9 mouse cellular contexts compared by ENCODE assay signal in genomic region chr5:139379771-139380384, GRCm38 (mm10). TPM values are rescaled to one million over a fixed set of nuclear protein-coding genes. Genes with fewer than 3 reads are reported as not detected.
DNase-seq lines count a peak whose midpoint lies in the region; ATAC-seq and TF ChIP-seq lines count a peak whose summit lies in the region.
"Had no signal": no experiment of that assay in that cellular context is flagged by ENCODE, and none has a peak within 500 bp of the region (broad histone marks: within the 10 kb centered on the region; RNA-seq: fewer than 3 reads in every experiment).

No protein-coding gene starts in this region.

- no peak for DNase-seq in heart, postnatal 4 days
- no peak for DNase-seq in MEL (ENCODE audit: low read depth, low spot score)
- no peak for DNase-seq in hindbrain, embryonic 10.5 days (ENCODE audit: low spot score)
- DNase-seq in frontal cortex, postnatal 25 days (ENCODE audit: low spot score in 2 of 2): no peak
- DNase-seq in layer of hippocampus, adult 11-12 months (ENCODE audit: low spot score): no peak
- no peak for DNase-seq in layer of hippocampus, adult 8-10 months (ENCODE audit: low spot score in 2 of 2)

- no peaks in the 10 kb centered on the region for H3K27me3 ChIP-seq in heart, embryonic 11.5 days (ENCODE audit: control insufficient read depth, insufficient read depth, low read length)
- H3K27me3 ChIP-seq in MEL (ENCODE audit: control insufficient read depth in 1 of 2, insufficient read depth in 2 of 2, low read length in 2 of 2): no peaks in the 10 kb centered on the region
- 0 out of 2 replicates have a peak, but pooled peaks cover 3% of the 10 kb centered on the region for H3K27me3 ChIP-seq in hindbrain, embryonic 10.5 days (ENCODE audit: insufficient read depth, poor library complexity, severe bottlenecking)
- H3K27me3 ChIP-seq in megakaryocyte, embryonic 14.5 days (replicated peaks): no peaks in the 10 kb centered on the region

- H3K27ac ChIP-seq in heart, embryonic 11.5 days (ENCODE audit: low read depth, low read length): peak overlapping the region; percentile 85
- H3K27ac ChIP-seq in MEL (ENCODE audit: control insufficient read depth, low read depth, low read length): peak overlapping the region; percentile 50
- H3K27ac ChIP-seq in hindbrain, embryonic 10.5 days: peak overlapping the region; percentile 87

- 0 out of 2 replicates have a peak, but pooled peaks have one; percentile 0 for ATAC-seq in heart, embryonic 11.5 days (replicated peaks; ENCODE audit: insufficient number of reproducible peaks, low FRiP score, low TSS enrichment)

- no peak for TF ChIP-seq POLR2A in MEL (IDR thresholded peaks at IDR 0.05; ENCODE audit: control insufficient read depth in 1 of 2, insufficient read depth in 1 of 2, low read depth in 1 of 2, low read length in 2 of 2, poor library complexity in 1 of 2)

- TF ChIP-seq RAD21 in MEL (IDR thresholded peaks at IDR 0.05; ENCODE audit: low read depth, low read length): no peak

- peaks cover 74% of the 10 kb centered on the region for H3K4me1 ChIP-seq in heart, embryonic 11.5 days (ENCODE audit: control insufficient read depth, insufficient read depth, low read length)
- peaks cover 18 to 36% of the 10 kb centered on the region in 2 experiments for H3K4me1 ChIP-seq in MEL (ENCODE audit: control insufficient read depth in 1 of 2, insufficient read depth in 2 of 2, low read length in 2 of 2)
- peaks cover 69% of the 10 kb centered on the region for H3K4me1 ChIP-seq in hindbrain, embryonic 10.5 days (replicated peaks)
- peaks cover 88% of the 10 kb centered on the region for H3K4me1 ChIP-seq in megakaryocyte, embryonic 14.5 days

- peak overlapping the region; percentile 58 for H3K9ac ChIP-seq in heart, embryonic 11.5 days (ENCODE audit: low read depth, low read length)
- peak overlapping the region; percentile 67 for H3K9ac ChIP-seq in MEL (ENCODE audit: control insufficient read depth, low read depth, low read length, poor library complexity, severe bottlenecking)

- TF ChIP-seq CTCF in MEL (IDR thresholded peaks at IDR 0.05 in 2 of 3, conservative IDR thresholded peaks at IDR 0.05 in 1 of 3; ENCODE audit: control insufficient read depth in 1 of 3, insufficient read depth in 1 of 3, low read depth in 2 of 3, low read length in 3 of 3, poor library complexity in 1 of 3, severe bottlenecking in 1 of 3): no peak

- H3K4me3 ChIP-seq in heart, embryonic 11.5 days (ENCODE audit: low read depth, low read length): peak overlapping the region; percentile 77
- peak overlapping the region; percentile 66 to 83 for H3K4me3 ChIP-seq in MEL (ENCODE audit: control insufficient read depth in 1 of 2, insufficient read depth in 1 of 2, low read depth in 2 of 2, low read length in 2 of 2)
- H3K4me3 ChIP-seq in hindbrain, embryonic 10.5 days: peak overlapping the region; percentile 77
- peak overlapping the region; percentile 98 for H3K4me3 ChIP-seq in megakaryocyte, embryonic 14.5 days (replicated peaks)

- no peak for TF ChIP-seq EP300 in MEL (IDR thresholded peaks at IDR 0.05; ENCODE audit: low read depth in 1 of 2, low read length in 2 of 2)

- no peaks in the 10 kb centered on the region for H3K36me3 ChIP-seq in heart, embryonic 11.5 days (ENCODE audit: control insufficient read depth, insufficient read depth, low read length)
- H3K36me3 ChIP-seq in MEL (ENCODE audit: control insufficient read depth in 1 of 2, insufficient read depth in 2 of 2, low read length in 2 of 2): peaks cover 0 to 30% of the 10 kb centered on the region in 2 experiments; a peak in 2 of 4 replicates
- H3K36me3 ChIP-seq in hindbrain, embryonic 10.5 days: no peaks in the 10 kb centered on the region
- peaks cover 49% of the 10 kb centered on the region for H3K36me3 ChIP-seq in megakaryocyte, embryonic 14.5 days (replicated peaks; ENCODE audit: low read length)

- H3K9me3 ChIP-seq in heart, embryonic 11.5 days (replicated peaks; ENCODE audit: control insufficient read depth, low read length): no peaks in the 10 kb centered on the region
- H3K9me3 ChIP-seq in MEL (replicated peaks; ENCODE audit: insufficient read depth, low read length): no peaks in the 10 kb centered on the region
- no peaks in the 10 kb centered on the region for H3K9me3 ChIP-seq in hindbrain, embryonic 10.5 days
- H3K9me3 ChIP-seq in megakaryocyte, embryonic 14.5 days: no peaks in the 10 kb centered on the region

- H3K79me2 ChIP-seq in MEL (ENCODE audit: control insufficient read depth, insufficient read depth, low read length, poor library complexity): peaks cover 14% of the 10 kb centered on the region

- WGBS in heart, embryonic 11.5 days (ENCODE audit: insufficient replicate concordance): 28% methylated on average over 8 of the region's 8 CpGs
- WGBS in hindbrain, embryonic 10.5 days: 27% methylated on average over 8 of the region's 8 CpGs

- H3K4me2 ChIP-seq in heart, embryonic 11.5 days: peak overlapping the region; percentile 88

TF ChIP-seq in MEL, 35 proteins besides CTCF, POLR2A, EP300 and RAD21:
- TF ChIP-seq POLR2AphosphoS2 (IDR thresholded peaks at IDR 0.05; ENCODE audit: low read length) (no peak), E2F4 (IDR thresholded peaks at IDR 0.05; ENCODE audit: borderline replicate concordance, low read depth, low read length) (no peak)

RNA-seq across cellular contexts. Expression of gene Gpr146, which starts 2.4 kb away (rescaled TPM):
- polyA plus RNA-seq in heart, embryonic 11.5 days (2014; fragmentation: Nextera tagmentation; extraction: Ambion mirVana): 7.2 and 7.5 TPM in 2 replicates
- 10 to 100 TPM; 23.3 to 28.2 TPM for total RNA-seq in heart, postnatal 4 days (2021)
- total RNA-seq in MEL (2012; rRNA removed): 0.92 and 2.1 TPM in 2 replicates
- 1 to 10 TPM in 1 of 2 experiments, not detected in 1; 4.5 TPM for polyA plus RNA-seq in MEL (2012; ENCODE audit: insufficient read depth in 1 of 2, insufficient read length in 2 of 2, low read depth in 1 of 2, low replicate concordance in 2 of 2, missing spikeins in 1 of 2)
- 2.0 and 2.8 TPM in 2 replicates for polyA plus RNA-seq in hindbrain, embryonic 10.5 days (2016; fragmentation: Nextera tagmentation; extraction: Ambion mirVana)
- polyA plus RNA-seq in megakaryocyte, embryonic 14.5 days (2012; ENCODE audit: insufficient read depth, low replicate concordance): 54.8 and 69.9 TPM in 2 replicates
- 10 to 100 TPM; 12.2 to 14.8 (median 13.2) TPM for total RNA-seq in layer of hippocampus, adult 8-10 months (2022)

RNA-seq across cellular contexts. Expression of gene C130050O18Rik, which starts 25.2 kb away (rescaled TPM):
- polyA plus RNA-seq in heart, embryonic 11.5 days (2014; fragmentation: Nextera tagmentation; extraction: Ambion mirVana): 0.17 and 0.21 TPM in 2 replicates
- total RNA-seq in heart, postnatal 4 days (2021): under 1 TPM; 0.47 to 0.74 TPM
- 0.10 and 0.12 TPM in 2 replicates for total RNA-seq in MEL (2012; rRNA removed)
- under 1 TPM in 1 of 2 experiments, not detected in 1; 0.21 TPM for polyA plus RNA-seq in MEL (2012; ENCODE audit: insufficient read depth in 1 of 2, insufficient read length in 2 of 2, low read depth in 1 of 2, low replicate concordance in 2 of 2, missing spikeins in 1 of 2)
- polyA plus RNA-seq in hindbrain, embryonic 10.5 days (2016; fragmentation: Nextera tagmentation; extraction: Ambion mirVana): 0.43 TPM in 1 of 2 replicates, not detected in the other
- polyA plus RNA-seq in megakaryocyte, embryonic 14.5 days (2012; ENCODE audit: insufficient read depth, low replicate concordance): 1.8 TPM in 1 of 2 replicates, not detected in the other
- 1 to 10 TPM in 2 of 4 experiments, under 1 TPM in 2; 0.54 to 1.2 (median 0.83) TPM for total RNA-seq in layer of hippocampus, adult 8-10 months (2022)

RNA-seq across cellular contexts. Expression of gene Cyp2w1, which starts 27.5 kb away (rescaled TPM):
- not detected in 2 replicates for polyA plus RNA-seq in heart, embryonic 11.5 days (2014; fragmentation: Nextera tagmentation; extraction: Ambion mirVana)
- total RNA-seq in heart, postnatal 4 days (2021): not detected
- not detected in 2 replicates for total RNA-seq in MEL (2012; rRNA removed)
- polyA plus RNA-seq in MEL (2012; ENCODE audit: insufficient read depth in 1 of 2, insufficient read length in 2 of 2, low read depth in 1 of 2, low replicate concordance in 2 of 2, missing spikeins in 1 of 2): not detected
- polyA plus RNA-seq in hindbrain, embryonic 10.5 days (2016; fragmentation: Nextera tagmentation; extraction: Ambion mirVana): not detected in 2 replicates
- polyA plus RNA-seq in megakaryocyte, embryonic 14.5 days (2012; ENCODE audit: insufficient read depth, low replicate concordance): not detected in 2 replicates
- not detected for total RNA-seq in layer of hippocampus, adult 8-10 months (2022)
- total RNA-seq: heart, adult 18-20 months had no signal

RNA-seq across cellular contexts. Expression of gene Cox19, which starts 28.7 kb away (rescaled TPM):
- polyA plus RNA-seq in heart, embryonic 11.5 days (2014; fragmentation: Nextera tagmentation; extraction: Ambion mirVana): 85.3 and 95.2 TPM in 2 replicates
- 10 to 100 TPM; 76.9 to 79.3 TPM for total RNA-seq in heart, postnatal 4 days (2021)
- 49.1 and 53.0 TPM in 2 replicates for total RNA-seq in MEL (2012; rRNA removed)
- 10 to 100 TPM in 1 of 2 experiments, not detected in 1; 73.2 TPM for polyA plus RNA-seq in MEL (2012; ENCODE audit: insufficient read depth in 1 of 2, insufficient read length in 2 of 2, low read depth in 1 of 2, low replicate concordance in 2 of 2, missing spikeins in 1 of 2)
- polyA plus RNA-seq in hindbrain, embryonic 10.5 days (2016; fragmentation: Nextera tagmentation; extraction: Ambion mirVana): 116 and 147 TPM in 2 replicates
- 51.4 and 67.9 TPM in 2 replicates for polyA plus RNA-seq in megakaryocyte, embryonic 14.5 days (2012; ENCODE audit: insufficient read depth, low replicate concordance)
- total RNA-seq in layer of hippocampus, adult 8-10 months (2022): 10 to 100 TPM; 59.0 to 75.5 (median 67.5) TPM

RNA-seq across cellular contexts. Expression of gene Gper1, which starts 43.1 kb away (rescaled TPM):
- polyA plus RNA-seq in heart, embryonic 11.5 days (2014; fragmentation: Nextera tagmentation; extraction: Ambion mirVana): 0.57 and 0.72 TPM in 2 replicates
- 1 to 10 TPM; 1.8 to 2.3 TPM for total RNA-seq in heart, postnatal 4 days (2021)
- 0.07 and 0.15 TPM in 2 replicates for total RNA-seq in MEL (2012; rRNA removed)
- polyA plus RNA-seq in MEL (2012; ENCODE audit: insufficient read depth in 1 of 2, insufficient read length in 2 of 2, low read depth in 1 of 2, low replicate concordance in 2 of 2, missing spikeins in 1 of 2): under 1 TPM in 1 of 2 experiments, not detected in 1; 0.07 TPM
- 0.40 and 0.76 TPM in 2 replicates for polyA plus RNA-seq in hindbrain, embryonic 10.5 days (2016; fragmentation: Nextera tagmentation; extraction: Ambion mirVana)
- polyA plus RNA-seq in megakaryocyte, embryonic 14.5 days (2012; ENCODE audit: insufficient read depth, low replicate concordance): not detected in 2 replicates
- total RNA-seq in layer of hippocampus, adult 8-10 months (2022): 1 to 10 TPM; 3.4 to 5.1 (median 4.2) TPM
